Mouse (Mus musculus) erythroblast, embryonic 14.5 days (primary cell): ENCODE results near the gene Dmwd. TPM values are rescaled to one million over a fixed set of nuclear protein-coding genes. Genes with fewer than 3 reads are reported as not detected.
A peak's percentile ranks its signal among the peaks of the same experiment; 100 is the strongest.

Experiments
- H3K27me3 ChIP-seq: 2 replicates; pipeline ENCODE4 v1.6.1; 2012; ENCODE audit warnings: inconsistent platforms; ENCODE audit not compliant: control insufficient read depth
- H3K36me3 ChIP-seq: 2 replicates; pipeline ENCODE4 v1.6.1; 2012; ENCODE audit warnings: mild to moderate bottlenecking, inconsistent platforms; ENCODE audit not compliant: control insufficient read depth
- H3K4me1 ChIP-seq: 2 replicates; pipeline ENCODE4 v1.6.1; 2012; ENCODE audit warnings: inconsistent platforms; ENCODE audit not compliant: control insufficient read depth
- H3K4me3 ChIP-seq: replicated peaks from 2 replicates; pipeline ENCODE3; 2012; ENCODE audit warnings: moderate library complexity, mild to moderate bottlenecking, inconsistent platforms
- H3K9me3 ChIP-seq: 2 replicates; pipeline ENCODE4 v1.6.1; 2012; ENCODE audit warnings: low read length, inconsistent platforms, mixed read lengths; ENCODE audit not compliant: control insufficient read depth
- GATA1 ChIP-seq: IDR thresholded peaks from 2 replicates; pipeline ENCODE4 v1.6.1; 2012; ENCODE audit warnings: low read length, inconsistent platforms, mixed read lengths
- TAL1 ChIP-seq: IDR thresholded peaks from 3 replicates; pipeline ENCODE4 v1.6.1; 2012; ENCODE audit warnings: low read length, inconsistent platforms, mixed read lengths
- polyA plus RNA-seq: library from polyadenylated mRNA; stranded (reverse); fragments of >175 nt; gene quantifications from 2 replicates; pipeline ENCODE4 v1.2.3, GENCODE M21; 2012

The Dmwd gene
- polyA plus RNA-seq, 1 experiment = 8.5 TPM

DNA sequence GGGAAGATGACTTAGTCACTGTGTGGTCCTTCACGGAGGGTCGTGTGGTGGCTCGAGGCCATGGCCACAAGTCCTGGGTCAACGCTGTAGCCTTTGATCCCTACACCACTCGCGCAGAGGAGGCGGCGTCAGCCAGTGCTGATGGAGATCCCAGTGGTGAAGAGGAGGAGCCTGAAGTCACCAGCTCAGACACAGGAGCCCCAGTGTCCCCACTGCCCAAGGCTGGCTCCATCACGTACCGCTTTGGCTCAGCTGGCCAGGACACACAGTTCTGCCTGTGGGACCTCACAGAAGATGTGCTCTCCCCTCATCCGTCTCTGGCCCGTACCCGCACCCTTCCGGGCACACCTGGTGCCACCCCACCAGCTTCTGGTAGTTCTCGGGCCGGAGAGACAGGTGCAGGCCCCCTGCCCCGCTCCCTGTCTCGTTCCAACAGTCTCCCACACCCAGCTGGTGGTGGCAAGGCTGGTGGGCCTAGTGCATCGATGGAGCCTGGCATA is 4.5 kb downstream of the Dmwd start:
- Histone ChIP-seq H3K4me3 (no peak overlapping the region), H3K9me3 (no peaks in the 10 kb centered on the region), H3K27me3 (peaks cover 3% of the 10 kb centered on the region), H3K4me1 (peaks cover 46% of the 10 kb centered on the region), H3K36me3 (peaks cover 53% of the 10 kb centered on the region)
- TF ChIP-seq TAL1 (no peak), GATA1 (no peak)

DNA sequence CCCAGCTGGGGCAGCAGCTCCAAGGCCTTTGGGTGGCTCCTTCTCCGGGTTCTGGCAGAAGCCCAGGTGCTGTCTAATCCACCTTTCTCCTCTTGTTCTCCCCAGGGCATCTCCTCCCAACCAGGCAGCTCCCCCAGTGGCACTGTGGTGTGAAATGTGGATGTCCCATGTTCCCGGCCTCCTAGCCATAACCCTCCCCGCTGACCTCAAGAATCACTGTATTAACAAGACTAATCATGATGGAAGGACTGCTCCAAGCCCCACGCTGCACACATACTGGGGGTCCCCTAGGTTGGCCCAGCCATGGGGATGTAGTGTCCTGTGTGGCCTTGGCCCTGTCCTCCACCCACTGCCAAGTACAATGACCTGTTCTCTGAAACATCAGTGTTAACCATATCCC is 6.1 kb downstream of the Dmwd start:
- H3K9me3 ChIP-seq = no peaks in the 10 kb centered on the region
- peaks cover 3% of the 10 kb centered on the region for H3K27me3 ChIP-seq
- no peak overlapping the region for H3K4me3 ChIP-seq
- H3K36me3 ChIP-seq = peaks cover 57% of the 10 kb centered on the region
- peaks cover 48% of the 10 kb centered on the region for H3K4me1 ChIP-seq
- TF ChIP-seq GATA1 (no peak), TAL1 (no peak)

DNA sequence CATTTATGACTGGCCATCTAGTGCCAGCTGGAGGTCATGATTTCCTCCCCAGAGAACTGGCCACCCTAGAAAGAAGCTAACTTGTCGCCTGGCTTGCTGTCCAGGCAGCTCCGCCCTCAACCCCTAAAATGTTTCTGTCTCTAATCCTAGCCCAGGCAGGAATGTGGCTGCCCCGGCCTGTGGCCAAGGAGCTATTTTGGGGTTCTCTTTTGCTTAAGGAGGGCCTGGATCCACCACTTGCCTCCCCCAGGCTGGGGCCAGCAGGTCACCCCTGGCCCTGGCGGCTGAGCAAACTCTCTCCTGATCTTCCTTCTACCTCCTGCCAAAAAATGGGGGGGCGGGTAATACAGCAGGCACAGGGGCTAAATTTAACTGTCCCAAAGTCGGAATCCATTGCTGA is 7.1 kb downstream of the Dmwd start:
- H3K27me3 ChIP-seq = peaks cover 3% of the 10 kb centered on the region
- TF ChIP-seq GATA1 (no peak), TAL1 (no peak)
- no peaks in the 10 kb centered on the region for H3K9me3 ChIP-seq
- peaks cover 60% of the 10 kb centered on the region for H3K36me3 ChIP-seq
- H3K4me1 ChIP-seq = peaks cover 48% of the 10 kb centered on the region
- H3K4me3 ChIP-seq = no peak overlapping the region

DNA sequence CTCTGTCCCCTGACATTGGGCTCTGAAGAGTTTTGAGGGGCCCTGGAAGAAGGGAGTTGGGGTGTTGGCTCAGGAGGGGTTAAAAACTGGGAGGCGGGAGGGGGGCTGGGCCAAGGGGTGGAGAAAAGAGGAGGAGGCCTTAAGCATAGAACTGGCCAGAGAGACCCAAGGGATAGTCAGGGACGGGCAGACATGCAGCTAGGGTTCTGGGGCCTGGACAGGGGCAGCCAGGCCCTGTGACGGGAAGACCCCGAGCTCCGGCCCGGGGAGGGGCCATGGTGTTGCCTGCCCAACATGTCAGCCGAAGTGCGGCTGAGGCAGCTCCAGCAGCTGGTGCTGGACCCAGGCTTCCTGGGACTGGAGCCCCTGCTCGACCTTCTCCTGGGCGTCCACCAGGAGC is 7.7 kb downstream of the Dmwd start, which contains the start of gene Dmpk:
Gene Dmpk, plus strand, starts transcription at position 149 of the 400 bp plus-strand sequence.
- peaks cover 49% of the 10 kb centered on the region for H3K4me1 ChIP-seq
- TF ChIP-seq TAL1 (no peak), GATA1 (no peak)
- peak within 1 kb of the TSS; percentile 28 for H3K4me3 ChIP-seq
- no peaks in the 10 kb centered on the region for H3K9me3 ChIP-seq
- H3K36me3 ChIP-seq = peaks cover 56% of the 10 kb centered on the region
- peaks cover 3% of the 10 kb centered on the region for H3K27me3 ChIP-seq

DNA sequence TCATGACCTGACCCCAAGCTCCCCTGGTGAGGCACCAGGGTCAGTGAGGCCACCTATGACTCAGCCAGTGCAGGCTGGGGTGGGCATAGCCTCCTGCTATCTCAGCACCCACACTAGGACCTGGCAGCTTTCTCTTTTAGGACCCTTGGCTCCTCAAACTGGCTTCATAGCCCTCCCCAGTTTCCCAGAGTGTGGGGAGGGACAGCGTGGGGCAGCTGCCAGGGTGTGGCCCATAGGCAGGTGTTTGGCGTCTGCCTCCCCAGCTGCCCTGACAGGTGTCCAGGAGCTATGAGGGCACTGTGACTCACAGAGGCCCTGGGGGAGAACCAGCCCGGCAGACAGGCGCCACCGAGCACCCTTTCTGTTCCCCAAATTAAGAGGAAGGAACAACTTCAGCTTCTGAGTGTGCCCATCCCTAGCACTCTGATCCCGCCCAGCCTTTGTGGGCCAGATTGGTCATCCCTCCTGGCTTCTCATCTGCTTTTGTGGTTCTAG is 8.3 kb downstream of the Dmwd start:
- Histone ChIP-seq H3K4me1 (peaks cover 49% of the 10 kb centered on the region), H3K4me3 (peak overlapping the region; percentile 28), H3K27me3 (peaks cover 3% of the 10 kb centered on the region), H3K36me3 (peaks cover 50% of the 10 kb centered on the region), H3K9me3 (no peaks in the 10 kb centered on the region)
- TF ChIP-seq TAL1 (no peak), GATA1 (no peak)

DNA sequence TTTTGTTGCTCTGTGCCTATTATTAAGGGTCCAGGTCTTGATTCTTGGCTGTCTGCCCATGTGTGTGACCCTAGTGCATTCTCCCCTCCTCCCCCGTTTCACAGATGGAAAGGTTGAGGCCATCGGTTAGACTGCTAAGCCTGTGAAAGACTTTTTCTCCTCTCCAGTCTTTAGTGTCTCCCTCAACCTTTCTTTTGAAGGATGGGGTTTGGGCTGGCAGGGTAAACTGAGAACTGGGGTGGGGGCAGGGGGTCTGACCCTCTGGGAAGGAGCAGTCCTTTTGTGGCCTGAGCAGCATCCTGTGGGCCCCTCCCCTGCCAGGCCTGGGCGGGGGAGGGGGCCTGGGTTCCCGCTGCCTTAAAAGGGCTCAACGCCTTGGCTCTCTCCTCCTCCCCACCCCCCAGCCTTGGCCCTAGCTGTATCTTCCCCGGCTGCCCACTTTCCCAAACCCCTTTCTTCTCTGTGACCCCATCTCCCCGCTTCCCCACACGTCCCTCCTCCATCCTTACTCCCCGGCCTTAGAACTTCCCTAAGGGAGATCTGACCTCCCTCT is 9.0 kb downstream of the Dmwd start:
- Histone ChIP-seq H3K4me3 (no peak overlapping the region), H3K27me3 (peaks cover 3% of the 10 kb centered on the region), H3K36me3 (peaks cover 44% of the 10 kb centered on the region), H3K9me3 (no peaks in the 10 kb centered on the region), H3K4me1 (peaks cover 49% of the 10 kb centered on the region)
- TF ChIP-seq TAL1 = no peak
- TF ChIP-seq GATA1 = no peak

DNA sequence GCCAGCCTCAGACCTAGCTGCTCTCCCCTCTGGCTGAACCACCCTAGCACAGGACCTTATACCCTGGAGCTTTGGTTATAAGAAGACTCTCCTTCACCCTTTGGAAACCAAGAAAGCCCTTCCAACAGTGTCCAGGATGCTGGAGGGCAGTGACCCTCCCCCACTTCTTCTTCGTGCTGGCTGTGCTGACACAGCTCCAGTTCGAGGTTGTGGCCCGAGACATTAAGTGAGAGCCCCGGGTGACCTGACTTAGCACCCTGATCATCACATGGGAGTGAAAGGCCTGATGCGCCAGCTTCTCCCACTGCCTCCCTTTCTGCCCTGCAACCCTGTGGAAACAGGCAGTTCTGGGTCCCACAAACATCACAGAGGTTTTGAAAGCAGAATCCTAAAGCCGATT is 9.5 kb downstream of the Dmwd start:
- TF ChIP-seq TAL1 (no peak), GATA1 (no peak)
- Histone ChIP-seq H3K4me1 (peaks cover 49% of the 10 kb centered on the region), H3K27me3 (peaks cover 3% of the 10 kb centered on the region), H3K4me3 (peak overlapping the region; percentile 57), H3K9me3 (no peaks in the 10 kb centered on the region), H3K36me3 (peaks cover 39% of the 10 kb centered on the region)

DNA sequence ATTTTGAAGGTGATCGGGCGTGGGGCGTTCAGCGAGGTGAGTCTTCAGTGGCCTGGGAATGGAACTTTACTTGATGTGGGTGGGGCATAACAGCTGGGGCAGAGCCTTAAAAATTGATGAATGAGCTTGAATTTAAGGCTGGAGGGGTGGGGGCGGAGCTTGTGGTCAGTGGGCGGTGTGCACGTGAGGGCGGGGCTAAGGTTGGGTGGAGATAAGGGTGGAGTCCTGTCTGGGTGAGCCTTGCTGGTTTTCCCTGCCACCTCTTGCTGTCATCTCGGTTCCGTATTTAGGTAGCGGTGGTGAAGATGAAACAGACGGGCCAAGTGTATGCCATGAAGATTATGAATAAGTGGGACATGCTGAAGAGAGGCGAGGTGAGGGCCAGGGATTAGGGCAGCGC is 10.0 kb downstream of the Dmwd start:
- TF ChIP-seq GATA1 (peak; percentile 53; the same call in 1 of the 2 replicates), TAL1 (no peak)
- Histone ChIP-seq H3K27me3 (peaks cover 3% of the 10 kb centered on the region), H3K9me3 (no peaks in the 10 kb centered on the region), H3K4me1 (peaks cover 49% of the 10 kb centered on the region), H3K4me3 (peak overlapping the region; percentile 57), H3K36me3 (peaks cover 36% of the 10 kb centered on the region)

DNA sequence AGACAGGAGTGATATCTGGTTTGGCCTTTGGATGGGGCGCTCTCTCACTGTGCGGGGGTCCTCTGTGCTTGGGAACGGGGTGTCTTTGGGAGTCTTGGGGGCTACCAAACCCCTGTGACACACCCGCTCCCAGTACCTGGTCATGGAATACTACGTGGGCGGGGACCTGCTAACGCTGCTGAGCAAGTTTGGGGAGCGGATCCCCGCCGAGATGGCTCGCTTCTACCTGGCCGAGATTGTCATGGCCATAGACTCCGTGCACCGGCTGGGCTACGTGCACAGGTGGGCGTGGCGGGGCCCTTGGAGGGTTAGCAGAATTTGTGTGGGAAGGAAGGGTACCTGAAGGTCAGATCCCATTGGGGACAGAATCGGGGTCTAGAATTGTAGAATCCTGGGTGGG is 10.7 kb downstream of the Dmwd start:
- Histone ChIP-seq H3K4me1 (peaks cover 49% of the 10 kb centered on the region), H3K27me3 (peaks cover 10% of the 10 kb centered on the region), H3K9me3 (no peaks in the 10 kb centered on the region), H3K4me3 (no peak overlapping the region), H3K36me3 (peaks cover 29% of the 10 kb centered on the region)
- TF ChIP-seq GATA1 (no peak), TAL1 (no peak)

DNA sequence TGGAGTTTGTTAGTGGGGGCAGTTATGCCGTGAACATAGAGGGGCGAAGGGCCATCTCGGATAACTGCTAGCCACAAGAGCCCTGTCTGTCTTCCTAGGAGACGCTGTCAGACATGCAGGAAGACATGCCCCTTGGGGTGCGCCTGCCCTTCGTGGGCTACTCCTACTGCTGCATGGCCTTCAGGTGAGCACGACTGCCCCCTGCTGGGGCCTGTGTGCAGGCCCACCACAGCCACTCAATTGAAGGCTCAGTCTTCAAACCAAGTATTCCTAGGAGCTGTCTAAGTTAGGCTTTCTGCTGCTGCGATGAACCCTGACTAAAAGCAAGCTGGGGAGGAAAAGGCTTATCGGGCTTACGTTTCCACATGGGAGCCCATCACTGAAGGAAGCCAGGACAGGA is 12.8 kb downstream of the Dmwd start:
- H3K27me3 ChIP-seq = peaks cover 21% of the 10 kb centered on the region
- no peak overlapping the region for H3K4me3 ChIP-seq
- TF ChIP-seq TAL1 (no peak), GATA1 (no peak)
- H3K36me3 ChIP-seq = peaks cover 16% of the 10 kb centered on the region
- H3K4me1 ChIP-seq = peaks cover 67% of the 10 kb centered on the region
- H3K9me3 ChIP-seq = no peaks in the 10 kb centered on the region
